ENCODE assay signal across 13 mouse cellular contexts in the genomic region with DNA sequence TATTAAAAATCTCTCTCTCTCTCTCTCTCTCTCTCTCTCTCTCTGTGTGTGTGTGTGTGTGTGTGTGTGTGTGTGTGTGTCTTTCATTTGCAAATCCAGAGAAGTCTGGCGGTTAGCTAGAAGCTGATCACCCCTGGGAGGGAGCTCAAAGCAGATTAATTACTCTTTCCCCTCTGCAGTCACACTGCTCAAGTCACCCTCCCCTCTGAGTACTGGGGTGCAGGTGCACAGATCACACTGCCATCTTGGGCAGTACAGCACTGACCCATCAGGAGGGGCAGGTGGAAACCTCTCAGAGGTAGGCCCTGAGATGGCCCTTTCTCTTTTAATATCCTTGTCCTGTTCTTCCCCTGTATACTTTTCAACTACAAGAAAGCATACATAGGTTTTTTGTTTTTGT. TPM values are rescaled to one million over a fixed set of nuclear protein-coding genes. Genes with fewer than 3 reads are reported as not detected.
"Had no signal": no experiment of that assay in that cellular context is flagged by ENCODE, and none has a peak within 500 bp of the region (broad histone marks: within the 10 kb centered on the region; RNA-seq: fewer than 3 reads in every experiment).

No protein-coding gene starts in this region.

- H3K27ac ChIP-seq: layer of hippocampus, adult 2 months; limb, embryonic 13.5 days; liver, embryonic 14.5 days had no signal

- H3K4me1 ChIP-seq: limb, embryonic 13.5 days had no signal

- DNase-seq: kidney, adult 11 months; kidney, postnatal 10 days; kidney, postnatal 4 days; left cerebral cortex, postnatal 4 days; lung, adult 18-20 months; right cerebral cortex, postnatal 4 days; spleen, adult 18-20 months; thymus, adult 18-20 months; thymus, postnatal 14 days had no signal

- H3K36me3 ChIP-seq: limb, embryonic 13.5 days had no signal

- H3K27me3 ChIP-seq: limb, embryonic 13.5 days had no signal

- H3K9ac ChIP-seq: limb, embryonic 13.5 days; liver, embryonic 14.5 days had no signal

- H3K9me3 ChIP-seq: limb, embryonic 13.5 days had no signal

- H3K4me2 ChIP-seq: limb, embryonic 13.5 days had no signal

- H3K4me3 ChIP-seq: layer of hippocampus, adult 2 months; limb, embryonic 13.5 days had no signal

RNA-seq across cellular contexts. Expression of gene Tmem40, which starts 15.9 kb away (rescaled TPM):
- total RNA-seq: liver, adult 2 months had no signal
- polyA plus RNA-seq: liver, adult 2 months had no signal
